Mouse (Mus musculus): ENCODE results near the gene Gstm7.
A peak's percentile ranks its signal among the peaks of the same experiment; 100 is the strongest.
"Not testable (repeated sequence)": the region's sequence is repeated elsewhere in the genome, so short reads cannot be mapped to it uniquely, and the experiment has no call there.

Gstm7 gene

GRCm38 (mm10) chr3:107932128-107932527 is 511 bp upstream of the Gstm7 start:
- no peak for DNase-seq

- no peak for DNase-seq
Observed at GRCm38 (mm10) chr3:107931134-107931533, 483 bp downstream of the Gstm7 start.

GRCm38 (mm10) chr3:107929731-107930130 is 1.9 kb downstream of the Gstm7 start:
- no peak for DNase-seq

- no peak for DNase-seq
Observed at GRCm38 (mm10) chr3:107929243-107929642, 2.4 kb downstream of the Gstm7 start.

GRCm38 (mm10) chr3:107928691-107929090 is 2.9 kb downstream of the Gstm7 start:
- no peak for DNase-seq

- no peak for DNase-seq
Observed at GRCm38 (mm10) chr3:107927841-107928240, 3.8 kb downstream of the Gstm7 start.

GRCm38 (mm10) chr3:107925335-107925734 is 6.3 kb downstream of the Gstm7 start:
- DNase-seq: no peak

GRCm38 (mm10) chr3:107920348-107920747 is 11.3 kb downstream of the Gstm7 start:
- no peak for DNase-seq

- peak; percentile 31 to 70 for DNase-seq
Observed at GRCm38 (mm10) chr3:107917783-107918408, 13.7 kb downstream of the Gstm7 start.

GRCm38 (mm10) chr3:107917097-107917496 is 14.5 kb downstream of the Gstm7 start:
- DNase-seq: no peak

- no peak for DNase-seq
Observed at GRCm38 (mm10) chr3:107916674-107917073, 14.9 kb downstream of the Gstm7 start.

- DNase-seq: no peak
Observed at GRCm38 (mm10) chr3:107905942-107906341, 25.7 kb downstream of the Gstm7 start.

GRCm38 (mm10) chr3:107900955-107901673 is 30.5 kb downstream of the Gstm7 start:
- DNase-seq: no peak

GRCm38 (mm10) chr3:107898691-107899090 is 32.9 kb downstream of the Gstm7 start:
- DNase-seq: no peak

- DNase-seq: peak; percentile 79 to 84
Observed at GRCm38 (mm10) chr3:107895720-107896569, 35.7 kb downstream of the Gstm7 start, which contains the start of gene Gstm5. Gene Gstm5, plus strand, starts transcription at chr3:107895821.

GRCm38 (mm10) chr3:107895194-107895719 is 36.4 kb downstream of the Gstm7 start:
- DNase-seq: no peak

- DNase-seq: not testable (repeated sequence)
Observed at GRCm38 (mm10) chr3:107889236-107889635, 42.4 kb downstream of the Gstm7 start.

- DNase-seq: peak; percentile 8 to 14
Observed at GRCm38 (mm10) chr3:107887674-107888495, 43.7 kb downstream of the Gstm7 start.

GRCm38 (mm10) chr3:107877747-107878736 is 53.6 kb downstream of the Gstm7 start:
- no peak for DNase-seq

- no peak for DNase-seq
Observed at GRCm38 (mm10) chr3:107877005-107877404, 54.6 kb downstream of the Gstm7 start, which contains the start of gene Eps8l3. Gene Eps8l3, plus strand, starts transcription at chr3:107877229.
